Mouse (Mus musculus) midbrain, embryonic 15.5 days (tissue): Measurements from ENCODE around the gene Atr. TPM values are rescaled to one million over a fixed set of nuclear protein-coding genes. Genes with fewer than 3 reads are reported as not detected.

Experiments used
- polyA plus RNA-seq: library from polyadenylated mRNA; unstranded; fragments of >200 nt; fragmentation: Nextera tagmentation; extraction: Ambion mirVana; gene quantifications from 2 replicates; pipeline ENCODE4 v1.2.1, GENCODE M21; 2015

The Atr gene
- polyA plus RNA-seq, 1 experiment from 2014 or later, result 14.2 TPM

Other genes with a start within 250 kb of the Atr start
- gene Pcolce2, start 220.0 kb upstream of the Atr start, polyA plus RNA-seq, result 1.3 and 2.9 TPM in 2 replicates
- gene Trpc1, start 107.2 kb upstream of the Atr start, polyA plus RNA-seq, result 7.5 and 8.3 TPM in 2 replicates
- 2.6 and 2.8 TPM in 2 replicates for gene Pls1, start 12.3 kb upstream of the Atr start, polyA plus RNA-seq
- gene Xrn1, start 97.2 kb downstream of the Atr start, polyA plus RNA-seq, result 16.4 and 20.2 TPM in 2 replicates